Comparison of ENCODE assay signal across 17 mouse cellular contexts in the genomic region with DNA sequence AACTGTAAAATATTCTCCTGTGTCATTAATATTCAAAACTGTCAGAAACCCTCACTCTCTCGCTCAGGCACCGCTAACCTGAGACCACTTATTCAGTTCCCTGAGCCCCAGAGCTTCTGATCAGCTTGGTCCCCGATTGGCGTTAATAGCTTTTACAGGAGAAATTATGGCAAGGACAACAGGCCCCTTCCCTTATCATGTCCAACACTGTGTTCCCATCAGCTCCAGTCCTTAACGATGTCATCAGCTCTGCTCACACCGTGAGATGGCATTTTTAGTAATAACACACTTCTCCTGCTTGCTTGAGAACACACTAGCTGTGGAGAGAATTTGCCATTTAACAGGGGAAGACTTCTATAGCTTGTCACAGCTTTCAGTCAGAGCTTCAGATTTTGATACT. TPM values are rescaled to one million over a fixed set of nuclear protein-coding genes. Genes with fewer than 3 reads are reported as not detected.
A peak's percentile ranks its signal among the peaks of the same experiment; 100 is the strongest.
DNase-seq lines count a peak whose midpoint lies in the region; ATAC-seq lines count a peak whose summit lies in the region.
"Had no signal": no experiment of that assay in that cellular context is flagged by ENCODE, and none has a peak within 500 bp of the region (broad histone marks: within the 10 kb centered on the region; RNA-seq: fewer than 3 reads in every experiment).

No protein-coding gene starts in this region.

- H3K4me3 ChIP-seq in heart, embryonic 15.5 days, result no peak overlapping the region
- no peak overlapping the region for H3K4me3 ChIP-seq in midbrain, embryonic 12.5 days
- H3K4me3 ChIP-seq in midbrain, embryonic 10.5 days, result no peak overlapping the region
- no peak overlapping the region for H3K4me3 ChIP-seq in liver, embryonic 16.5 days (ENCODE audit: low read depth, low read length)
- no peak overlapping the region for H3K4me3 ChIP-seq in neural tube, embryonic 15.5 days (replicated peaks)
- H3K4me3 ChIP-seq: embryonic facial prominence, embryonic 12.5 days; erythroblast, embryonic 14.5 days; lung, embryonic 15.5 days had no signal

- H3K4me1 ChIP-seq in heart, embryonic 15.5 days (replicated peaks), result peaks cover 21% of the 10 kb centered on the region
- H3K4me1 ChIP-seq in midbrain, embryonic 12.5 days, result peaks cover 10% of the 10 kb centered on the region
- 0 out of 2 replicates have a peak, but pooled peaks cover 12% of the 10 kb centered on the region for H3K4me1 ChIP-seq in midbrain, embryonic 10.5 days
- H3K4me1 ChIP-seq in liver, embryonic 16.5 days (ENCODE audit: control insufficient read depth, low read depth, low read length), result peaks cover 2% of the 10 kb centered on the region
- H3K4me1 ChIP-seq in neural tube, embryonic 15.5 days, result peaks cover 18% of the 10 kb centered on the region

- H3K36me3 ChIP-seq in heart, embryonic 15.5 days, result no peaks in the 10 kb centered on the region
- H3K36me3 ChIP-seq in midbrain, embryonic 12.5 days, result no peaks in the 10 kb centered on the region
- H3K36me3 ChIP-seq in midbrain, embryonic 10.5 days, result no peaks in the 10 kb centered on the region
- no peaks in the 10 kb centered on the region for H3K36me3 ChIP-seq in liver, embryonic 16.5 days (ENCODE audit: control insufficient read depth, insufficient read depth)
- H3K36me3 ChIP-seq in neural tube, embryonic 15.5 days, result no peaks in the 10 kb centered on the region
- H3K36me3 ChIP-seq: embryonic facial prominence, embryonic 12.5 days; lung, embryonic 15.5 days had no signal

- no peak for DNase-seq in heart, postnatal 10 days
- DNase-seq in midbrain, embryonic 10.5 days (ENCODE audit: low spot score), result no peak
- DNase-seq in kidney, adult 8-10 months, result no peak
- DNase-seq: adrenal gland, adult 2 months; cerebellum, adult 9-10 months; forebrain, postnatal 0 days; kidney, adult 2 months; kidney, postnatal 14 days; lung, postnatal 4 days had no signal

- 35% methylated on average over 6 of the region's 6 CpGs for WGBS in heart, embryonic 15.5 days
- 75% methylated on average over 6 of the region's 6 CpGs for WGBS in midbrain, embryonic 12.5 days
- WGBS in midbrain, embryonic 10.5 days, result 90% methylated on average over 6 of the region's 6 CpGs
- 75% methylated on average over 6 of the region's 6 CpGs for WGBS in liver, embryonic 16.5 days (ENCODE audit: insufficient replicate concordance)
- WGBS in neural tube, embryonic 15.5 days, result 39% methylated on average over 6 of the region's 6 CpGs

- no peak overlapping the region for H3K9ac ChIP-seq in heart, embryonic 15.5 days
- H3K9ac ChIP-seq in midbrain, embryonic 12.5 days (replicated peaks), result no peak overlapping the region
- no peak overlapping the region for H3K9ac ChIP-seq in liver, embryonic 16.5 days (ENCODE audit: low read depth, low read length)
- no peak overlapping the region for H3K9ac ChIP-seq in neural tube, embryonic 15.5 days (replicated peaks)
- H3K9ac ChIP-seq: embryonic facial prominence, embryonic 12.5 days; forebrain, postnatal 0 days; lung, embryonic 15.5 days had no signal

- peak overlapping the region; percentile 26 for H3K4me2 ChIP-seq in heart, embryonic 15.5 days
- H3K4me2 ChIP-seq in midbrain, embryonic 12.5 days (replicated peaks), result no peak overlapping the region
- H3K4me2 ChIP-seq in liver, embryonic 16.5 days (ENCODE audit: low read depth, low read length), result no peak overlapping the region
- H3K4me2 ChIP-seq in neural tube, embryonic 15.5 days, result 0 out of 2 replicates have a peak overlapping the region, but pooled peaks have one; percentile 0
- H3K4me2 ChIP-seq: embryonic facial prominence, embryonic 12.5 days; lung, embryonic 15.5 days had no signal

- no peaks in the 10 kb centered on the region for H3K9me3 ChIP-seq in heart, embryonic 15.5 days (replicated peaks)
- no peaks in the 10 kb centered on the region for H3K9me3 ChIP-seq in midbrain, embryonic 12.5 days
- no peaks in the 10 kb centered on the region for H3K9me3 ChIP-seq in midbrain, embryonic 10.5 days (replicated peaks)
- no peaks in the 10 kb centered on the region for H3K9me3 ChIP-seq in liver, embryonic 16.5 days (replicated peaks; ENCODE audit: control insufficient read depth, low read length)
- no peaks in the 10 kb centered on the region for H3K9me3 ChIP-seq in neural tube, embryonic 15.5 days (replicated peaks)
- H3K9me3 ChIP-seq: embryonic facial prominence, embryonic 12.5 days; lung, embryonic 15.5 days had no signal

- intact Hi-C loops in heart, postnatal 10 days (cut with DNase I), result no loop called here

- H3K27ac ChIP-seq in heart, embryonic 15.5 days, result no peak overlapping the region
- peak overlapping the region; percentile 8; the same call in 1 of the 2 replicates for H3K27ac ChIP-seq in midbrain, embryonic 12.5 days (replicated peaks)
- H3K27ac ChIP-seq in midbrain, embryonic 10.5 days (replicated peaks), result no peak overlapping the region
- no peak overlapping the region for H3K27ac ChIP-seq in liver, embryonic 16.5 days (ENCODE audit: low read length)
- H3K27ac ChIP-seq in neural tube, embryonic 15.5 days (replicated peaks), result no peak overlapping the region
- H3K27ac ChIP-seq: embryonic facial prominence, embryonic 12.5 days; lung, embryonic 15.5 days had no signal

- no peak for ATAC-seq in heart, embryonic 15.5 days (replicated peaks; ENCODE audit: insufficient number of reproducible peaks, insufficient read depth, low FRiP score, low read depth)
- no peak for ATAC-seq in midbrain, embryonic 12.5 days (ENCODE audit: low FRiP score, low read depth)
- peak; percentile 64 for ATAC-seq in liver, embryonic 16.5 days (ENCODE audit: low read depth)
- no peak for ATAC-seq in neural tube, embryonic 15.5 days (ENCODE audit: low FRiP score)
- ATAC-seq: forebrain, postnatal 0 days; inflammation-experienced regulatory T-cells, adult 6 months had no signal

- peaks cover 36% of the 10 kb centered on the region for H3K27me3 ChIP-seq in heart, embryonic 15.5 days
- no peaks in the 10 kb centered on the region for H3K27me3 ChIP-seq in midbrain, embryonic 12.5 days
- H3K27me3 ChIP-seq in midbrain, embryonic 10.5 days (ENCODE audit: low read depth, poor library complexity, severe bottlenecking), result no peaks in the 10 kb centered on the region
- H3K27me3 ChIP-seq in liver, embryonic 16.5 days (ENCODE audit: control insufficient read depth, insufficient read depth, low read depth, low read length), result no peaks in the 10 kb centered on the region
- H3K27me3 ChIP-seq in neural tube, embryonic 15.5 days (replicated peaks), result no peaks in the 10 kb centered on the region
- H3K27me3 ChIP-seq: embryonic facial prominence, embryonic 12.5 days; lung, embryonic 15.5 days had no signal

RNA-seq across cellular contexts. Expression of a gene that starts 48.2 kb away (rescaled TPM):
- polyA plus RNA-seq in heart, embryonic 15.5 days (2015; fragmentation: Nextera tagmentation; extraction: Ambion mirVana), result 7.6 and 9.7 TPM in 2 replicates
- 10 to 100 TPM; 10.7 to 11.6 TPM for total RNA-seq in heart, postnatal 10 days (2021)
- 9.0 and 10.2 TPM in 2 replicates for polyA plus RNA-seq in midbrain, embryonic 12.5 days (2016; fragmentation: Nextera tagmentation; extraction: Ambion mirVana)
- 8.8 and 9.9 TPM in 2 replicates for polyA plus RNA-seq in midbrain, embryonic 10.5 days (2016; fragmentation: Nextera tagmentation; extraction: Ambion mirVana)
- polyA plus RNA-seq in liver, embryonic 16.5 days (2015; fragmentation: Nextera tagmentation; extraction: Ambion mirVana), result 9.1 and 10.2 TPM in 2 replicates
- polyA plus RNA-seq in neural tube, embryonic 15.5 days (2015; fragmentation: Nextera tagmentation; extraction: Ambion mirVana), result 4.1 and 4.7 TPM in 2 replicates

Comparison
In these comparisons a context has a peak if more than half of its experiments do, and no peak if none do; other contexts are left out.
1. H3K4me2 ChIP-seq: peak in heart, embryonic 15.5 days (single experiment) and neural tube, embryonic 15.5 days (single experiment); none in midbrain, embryonic 12.5 days (single experiment) and liver, embryonic 16.5 days (single experiment).